Mouse (Mus musculus): ENCODE data around the gene Zfp36. TPM values are rescaled to one million over a fixed set of nuclear protein-coding genes. Genes with fewer than 3 reads are reported as not detected.

Gene Zfp36
- total RNA-seq, 2 experiments from 2014 or later = 10.0 to 36.7 TPM

GRCm38 (mm10) chr7:28382347-28382951, 2.4 kb upstream of the Zfp36 start:
- intact Hi-C loops (cut with DNase I) = no loop called here
- no peak for DNase-seq
- peak overlapping the region; percentile 91 for H3K4me3 ChIP-seq
- H3K27ac ChIP-seq = peak overlapping the region; percentile 94
- no peak for TF ChIP-seq CTCF (IDR thresholded peaks at IDR 0.05)

- TF ChIP-seq CTCF (IDR thresholded peaks at IDR 0.05) = no peak
- peak overlapping the region; percentile 91 for H3K4me3 ChIP-seq
- H3K27ac ChIP-seq = peak overlapping the region; percentile 94
- intact Hi-C loops (cut with DNase I) = no loop called here
- peak; percentile 91 for DNase-seq
Observed at GRCm38 (mm10) chr7:28381938-28382337, 1.9 kb upstream of the Zfp36 start.

- intact Hi-C loops (cut with DNase I) = no loop called here
- peak; percentile 90 for DNase-seq
- Histone ChIP-seq H3K4me3 (peak overlapping the region; percentile 91), H3K27ac (peak overlapping the region; percentile 94)
- no peak for TF ChIP-seq CTCF (IDR thresholded peaks at IDR 0.05)
Observed at GRCm38 (mm10) chr7:28381017-28381790, 1.2 kb upstream of the Zfp36 start.

- Histone ChIP-seq H3K4me3 (peak overlapping the region; percentile 91), H3K27ac (peak overlapping the region; percentile 94)
- TF ChIP-seq CTCF (IDR thresholded peaks at IDR 0.05) = no peak
- DNase-seq = peak; percentile 98
- intact Hi-C loops (cut with DNase I) = no loop called here
Observed at GRCm38 (mm10) chr7:28378769-28379651, 1.0 kb downstream of the Zfp36 start.

- peak overlapping the region; percentile 91 for H3K4me3 ChIP-seq
- peak; percentile 78 for DNase-seq
- no peak for TF ChIP-seq CTCF (IDR thresholded peaks at IDR 0.05)
- peak overlapping the region; percentile 94 for H3K27ac ChIP-seq
- intact Hi-C loops (cut with DNase I) = no loop called here
Observed at GRCm38 (mm10) chr7:28378066-28378690, 1.9 kb downstream of the Zfp36 start.

- intact Hi-C loops (cut with DNase I) = no loop called here
- Histone ChIP-seq H3K27ac (peak overlapping the region; percentile 94), H3K4me3 (peak overlapping the region; percentile 91)
- TF ChIP-seq CTCF (IDR thresholded peaks at IDR 0.05) = no peak
- DNase-seq = no peak
Observed at GRCm38 (mm10) chr7:28377190-28378065, 2.6 kb downstream of the Zfp36 start.

- intact Hi-C loops (cut with DNase I) = no loop called here
- Histone ChIP-seq H3K27ac (peak overlapping the region; percentile 94), H3K4me3 (peak overlapping the region; percentile 91)
- DNase-seq = peak; percentile 93
- no peak for TF ChIP-seq CTCF (IDR thresholded peaks at IDR 0.05)
Observed at GRCm38 (mm10) chr7:28376011-28376771, 3.9 kb downstream of the Zfp36 start.

- Histone ChIP-seq H3K4me3 (peak overlapping the region; percentile 91), H3K27ac (peak overlapping the region; percentile 94)
- intact Hi-C loops (cut with DNase I) = no loop called here
- no peak for TF ChIP-seq CTCF (IDR thresholded peaks at IDR 0.05)
- DNase-seq = peak; percentile 96
Observed at GRCm38 (mm10) chr7:28375176-28375921, 4.7 kb downstream of the Zfp36 start.

- no peak for DNase-seq
- intact Hi-C loops (cut with DNase I) = no loop called here
- Histone ChIP-seq H3K4me3 (peak overlapping the region; percentile 91; the same call in 1 of the 2 replicates), H3K27ac (peak overlapping the region; percentile 94)
- no peak for TF ChIP-seq CTCF (IDR thresholded peaks at IDR 0.05)
Observed at GRCm38 (mm10) chr7:28374647-28375046, 5.4 kb downstream of the Zfp36 start.

- TF ChIP-seq CTCF (IDR thresholded peaks at IDR 0.05) = no peak
- intact Hi-C loops (cut with DNase I) = loop anchor here (1.0 kb wide), 1 partner anchor 12 kb away; no protein-coding TSS in a partner anchor
Observed at GRCm38 (mm10) chr7:28373891-28374495, 6.1 kb downstream of the Zfp36 start.

More at GRCm38 (mm10) chr7:28373891-28374495, 6.1 kb downstream of the Zfp36 start:
- Histone ChIP-seq H3K4me3 (no peak overlapping the region), H3K27ac (peak overlapping the region; percentile 94)
- no peak for DNase-seq
